Mouse (Mus musculus) cortical plate, adult 2 months (tissue): ENCODE measurements around the gene Hsd11b1. TPM values are rescaled to one million over a fixed set of nuclear protein-coding genes. Genes with fewer than 3 reads are reported as not detected.
A peak's percentile ranks its signal among the peaks of the same experiment; 100 is the strongest.

ENCODE experiments used
- H3K27ac ChIP-seq: fragments of 200-500 bp; 2 replicates; pipeline ENCODE4 v1.5.1; 2012; ENCODE audit warnings: low read length, control low read depth, inconsistent platforms; ENCODE audit not compliant: insufficient read depth
- H3K4me1 ChIP-seq: fragments of 200-500 bp; 2 replicates; pipeline ENCODE4 v1.6.1; 2011; ENCODE audit warnings: low read length; ENCODE audit not compliant: control insufficient read depth, insufficient read depth
- H3K4me3 ChIP-seq: fragments of 200-500 bp; 2 replicates; pipeline ENCODE4 v1.5.1; 2011; ENCODE audit warnings: mild to moderate bottlenecking, low read length, control low read depth; ENCODE audit not compliant: insufficient read depth
- CTCF ChIP-seq: fragments of 200-500 bp; IDR thresholded peaks from 2 replicates; pipeline ENCODE4 v1.5.1; 2011; ENCODE audit warnings: mild to moderate bottlenecking, control low read depth, low read length; ENCODE audit not compliant: insufficient read depth; ENCODE audit errors: extremely low read depth
- POLR2A ChIP-seq: fragments of 200-500 bp; IDR thresholded peaks from 2 replicates; pipeline ENCODE4 v1.6.1; 2011; ENCODE audit warnings: mild to moderate bottlenecking, low read length, control low read depth; ENCODE audit not compliant: insufficient read depth; ENCODE audit errors: extremely low read depth
- polyA plus RNA-seq: library from polyadenylated mRNA; depleted of rRNA; stranded (reverse); fragments of >200 nt; gene quantifications from 2 replicates; pipeline ENCODE4 v1.2.3, GENCODE M21; 2012

Hsd11b1 gene
- polyA plus RNA-seq, 1 experiment: 39.5 TPM

DNA sequence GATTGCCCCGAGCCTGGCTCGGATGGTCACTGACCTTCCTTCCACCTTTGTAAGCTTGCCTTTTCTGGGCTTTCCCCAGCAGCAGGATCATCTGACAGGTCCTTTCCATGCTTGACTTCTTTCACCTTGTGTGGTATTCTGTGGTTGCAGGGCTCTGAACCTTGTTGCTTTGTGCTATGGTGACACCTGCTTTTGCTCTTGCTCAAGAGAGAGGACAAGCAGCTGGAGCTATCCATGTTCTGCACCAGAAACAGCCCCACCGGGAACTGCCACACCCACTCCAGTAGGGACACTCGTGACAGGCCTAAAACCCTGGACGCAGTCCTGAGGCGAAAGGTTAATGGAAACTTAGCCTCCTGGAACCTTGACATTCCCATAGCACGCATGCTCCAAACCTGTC lies 12.5 kb downstream of the Hsd11b1 start:
- no peak overlapping the region for H3K4me3 ChIP-seq
- H3K27ac ChIP-seq: no peak overlapping the region
- no peak for TF ChIP-seq CTCF
- TF ChIP-seq POLR2A: no peak
- peaks cover 1% of the 10 kb centered on the region; the same call in 1 of the 2 replicates for H3K4me1 ChIP-seq

DNA sequence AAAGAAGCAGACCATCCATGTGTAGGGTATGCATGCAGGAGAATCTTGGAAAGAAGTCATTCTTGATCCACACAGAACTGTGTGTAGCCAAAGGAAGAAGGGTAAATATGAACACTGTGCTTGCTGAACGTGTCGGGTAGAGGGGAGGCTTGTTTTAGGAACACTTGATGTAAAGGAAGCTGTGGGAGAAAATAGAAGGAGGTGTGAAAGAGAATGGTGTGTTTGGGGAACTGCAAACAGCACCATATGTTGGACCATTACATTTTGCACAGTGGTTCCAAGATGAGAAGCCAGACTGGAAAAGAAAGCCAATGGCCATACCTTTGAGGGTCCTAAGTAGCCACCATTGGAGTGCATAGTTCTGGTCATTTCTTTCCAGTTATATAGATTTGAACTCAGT lies 13.8 kb downstream of the Hsd11b1 start:
- H3K4me1 ChIP-seq: no peaks in the 10 kb centered on the region; the same call in 1 of the 2 replicates
- TF ChIP-seq POLR2A: no peak

DNA sequence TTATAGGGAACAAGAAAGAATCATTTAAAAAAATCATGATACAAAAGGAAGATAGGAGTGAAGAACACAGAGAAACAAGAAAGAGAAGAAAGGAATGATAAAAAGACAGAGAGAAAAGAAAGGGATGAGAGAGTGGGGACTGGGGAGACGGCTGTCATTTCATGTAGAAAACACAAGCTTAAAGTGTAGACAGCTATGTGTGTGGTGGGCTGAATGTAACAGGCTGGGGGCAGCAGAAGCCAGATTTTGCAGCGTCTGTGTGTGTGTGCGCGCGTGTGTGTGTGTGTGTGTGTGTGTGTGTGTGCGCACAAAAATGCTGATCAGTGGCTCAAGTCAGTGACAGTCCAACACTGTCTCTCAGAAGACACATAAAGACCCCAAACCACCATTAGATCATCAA lies 19.6 kb downstream of the Hsd11b1 start:
- Histone ChIP-seq H3K27ac (no peak overlapping the region), H3K4me3 (no peak overlapping the region), H3K4me1 (peaks cover 6% of the 10 kb centered on the region; the same call in 1 of the 2 replicates)
- no peak for TF ChIP-seq POLR2A
- TF ChIP-seq CTCF: no peak

More for the DNA sequence above, 13.8 kb downstream of the Hsd11b1 start:
- Histone ChIP-seq H3K27ac (no peak overlapping the region), H3K4me3 (no peak overlapping the region)

DNA sequence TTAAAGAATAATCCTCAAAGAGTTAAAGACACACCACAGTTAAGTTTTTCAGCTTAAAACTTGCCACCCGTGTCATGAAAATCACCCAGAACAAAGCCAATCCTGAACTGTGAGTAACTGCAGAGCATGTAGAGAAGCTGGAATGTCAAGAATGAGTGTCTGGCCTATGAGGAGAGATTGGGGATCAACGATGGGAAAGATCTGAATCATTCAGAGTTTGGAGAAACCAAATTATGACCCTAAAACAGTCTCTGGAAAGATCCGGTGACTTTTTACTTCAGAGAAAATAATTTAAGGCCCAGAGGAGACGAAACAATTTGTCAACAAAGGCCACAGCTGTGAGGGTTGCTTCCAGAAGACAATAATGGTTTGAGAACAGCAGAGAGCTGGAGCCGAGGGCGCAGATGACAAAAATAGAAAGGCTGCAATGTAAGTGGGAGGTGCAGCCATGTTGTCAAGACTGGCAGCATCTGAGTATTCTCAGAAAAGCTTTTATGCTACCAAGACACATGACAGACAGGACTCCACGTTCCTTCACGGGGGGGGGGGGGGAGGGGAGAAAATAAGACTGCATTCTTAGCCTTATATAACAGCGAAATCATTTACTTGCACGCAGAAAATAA lies 20.2 kb downstream of the Hsd11b1 start:
- H3K4me1 ChIP-seq: peaks cover 6% of the 10 kb centered on the region; the same call in 1 of the 2 replicates
- H3K4me3 ChIP-seq: no peak overlapping the region
- H3K27ac ChIP-seq: 0 out of 2 replicates have a peak overlapping the region, but pooled peaks have one; percentile 25
- no peak for TF ChIP-seq CTCF
- no peak for TF ChIP-seq POLR2A

DNA sequence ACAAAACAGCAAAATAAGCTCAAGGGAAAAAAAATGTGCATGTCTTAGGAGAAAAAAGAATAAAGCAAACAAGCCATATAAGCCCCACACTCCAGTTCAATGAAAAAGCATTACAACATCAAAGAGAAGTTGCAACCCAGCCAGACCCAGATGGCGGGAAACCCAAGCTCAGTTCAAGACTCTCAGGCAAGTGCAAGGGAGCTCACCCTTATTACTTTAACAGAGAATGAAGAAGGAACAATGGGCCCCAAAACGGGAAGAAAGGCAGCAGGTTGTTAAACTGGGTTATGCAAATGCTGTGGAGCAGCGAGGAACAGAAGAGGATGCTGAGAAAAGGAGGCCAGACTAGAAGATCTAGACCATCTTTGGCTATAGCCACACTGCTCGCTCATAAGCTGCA lies 21.0 kb downstream of the Hsd11b1 start:
- H3K4me1 ChIP-seq: peaks cover 6% of the 10 kb centered on the region; the same call in 1 of the 2 replicates
- H3K27ac ChIP-seq: no peak overlapping the region
- H3K4me3 ChIP-seq: no peak overlapping the region
- TF ChIP-seq CTCF: no peak
- no peak for TF ChIP-seq POLR2A

DNA sequence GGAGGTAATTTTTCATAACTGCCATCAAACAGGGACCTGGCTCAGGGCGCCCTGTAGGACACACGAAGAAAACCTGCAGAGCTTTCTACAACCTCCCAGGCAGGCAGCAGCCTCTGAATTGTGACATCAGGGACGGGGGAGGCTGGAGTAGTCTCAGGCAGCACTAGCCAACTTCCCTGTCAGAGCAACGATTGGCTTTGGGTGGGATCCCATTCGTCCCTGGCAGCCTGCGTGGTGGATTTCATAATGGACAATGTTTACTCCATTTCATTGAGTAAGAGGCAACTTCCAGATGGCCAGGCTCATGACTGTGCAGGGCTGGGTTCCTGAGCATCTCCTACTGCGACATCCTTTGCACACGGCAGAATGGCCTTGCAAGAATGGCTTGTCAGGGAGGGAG lies 21.6 kb downstream of the Hsd11b1 start:
- H3K27ac ChIP-seq: no peak overlapping the region
- TF ChIP-seq CTCF (no peak), POLR2A (no peak)
- H3K4me3 ChIP-seq: no peak overlapping the region
- peaks cover 6% of the 10 kb centered on the region; the same call in 1 of the 2 replicates for H3K4me1 ChIP-seq

DNA sequence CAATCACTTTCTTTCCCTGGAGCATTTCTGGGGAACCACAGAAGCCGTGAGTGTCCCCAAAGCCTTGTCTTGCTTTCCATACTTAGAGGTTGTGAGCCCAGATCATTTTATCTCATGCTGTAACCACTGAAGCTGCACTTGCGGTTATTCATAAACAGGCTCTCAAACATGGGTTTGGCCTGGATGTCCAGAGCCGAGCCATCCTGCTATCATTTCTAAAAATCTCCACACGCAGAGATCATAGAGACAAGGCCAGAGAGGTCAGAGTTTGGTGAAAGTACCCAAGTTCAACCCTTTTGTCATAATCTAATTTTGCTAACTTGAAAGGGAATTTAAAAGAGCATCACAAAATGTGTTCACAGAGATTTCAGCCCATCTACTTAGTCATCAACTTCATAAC lies 22.4 kb downstream of the Hsd11b1 start:
- TF ChIP-seq POLR2A: no peak
- no peak for TF ChIP-seq CTCF
- no peak overlapping the region for H3K27ac ChIP-seq

DNA sequence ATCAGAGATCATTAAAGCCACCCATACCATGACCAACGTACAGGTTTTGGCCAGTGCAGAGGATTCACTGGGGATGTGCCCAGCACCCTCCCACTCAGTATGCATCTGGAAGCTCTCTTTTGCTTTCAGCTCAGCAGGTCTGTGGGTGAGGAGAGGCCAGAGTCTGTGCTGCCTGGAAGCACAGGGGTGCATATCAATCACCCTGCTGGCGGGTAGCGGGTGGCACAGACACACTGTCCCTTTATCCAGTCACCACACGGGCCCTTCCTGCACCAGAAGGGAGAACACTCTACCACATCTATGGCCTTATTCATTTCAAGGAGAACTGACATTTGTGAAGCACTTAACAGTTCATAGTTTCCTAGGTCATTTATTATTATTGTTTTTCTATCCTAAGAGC lies 25.4 kb downstream of the Hsd11b1 start:
- H3K27ac ChIP-seq: no peak overlapping the region
- peaks cover 3% of the 10 kb centered on the region; the same call in 1 of the 2 replicates for H3K4me1 ChIP-seq
- no peak overlapping the region for H3K4me3 ChIP-seq
- TF ChIP-seq POLR2A: no peak
- no peak for TF ChIP-seq CTCF

More for the DNA sequence above, 22.4 kb downstream of the Hsd11b1 start:
- Histone ChIP-seq H3K4me1 (peaks cover 6% of the 10 kb centered on the region; the same call in 1 of the 2 replicates), H3K4me3 (no peak overlapping the region)

DNA sequence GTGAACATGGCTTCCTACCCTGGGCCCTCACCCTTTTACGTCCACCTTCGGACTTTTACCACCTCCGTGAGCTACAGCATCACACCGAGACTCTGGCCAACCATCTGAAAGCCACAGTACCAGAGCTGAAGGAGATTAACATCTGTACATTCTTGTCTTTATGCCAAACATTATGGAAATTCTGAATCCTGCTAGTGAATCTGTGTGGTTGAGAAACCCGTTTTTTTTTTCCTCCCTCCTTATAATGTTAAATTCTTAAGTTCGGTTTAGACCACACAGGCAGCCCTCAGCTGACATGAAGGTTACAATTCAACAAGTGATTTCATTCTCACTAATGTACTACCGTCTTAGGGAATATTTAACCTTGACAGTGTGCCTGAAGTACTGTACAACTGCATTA lies 28.9 kb downstream of the Hsd11b1 start:
- no peaks in the 10 kb centered on the region for H3K4me1 ChIP-seq
- TF ChIP-seq POLR2A (no peak), CTCF (no peak)
- no peak overlapping the region for H3K4me3 ChIP-seq
- no peak overlapping the region for H3K27ac ChIP-seq

DNA sequence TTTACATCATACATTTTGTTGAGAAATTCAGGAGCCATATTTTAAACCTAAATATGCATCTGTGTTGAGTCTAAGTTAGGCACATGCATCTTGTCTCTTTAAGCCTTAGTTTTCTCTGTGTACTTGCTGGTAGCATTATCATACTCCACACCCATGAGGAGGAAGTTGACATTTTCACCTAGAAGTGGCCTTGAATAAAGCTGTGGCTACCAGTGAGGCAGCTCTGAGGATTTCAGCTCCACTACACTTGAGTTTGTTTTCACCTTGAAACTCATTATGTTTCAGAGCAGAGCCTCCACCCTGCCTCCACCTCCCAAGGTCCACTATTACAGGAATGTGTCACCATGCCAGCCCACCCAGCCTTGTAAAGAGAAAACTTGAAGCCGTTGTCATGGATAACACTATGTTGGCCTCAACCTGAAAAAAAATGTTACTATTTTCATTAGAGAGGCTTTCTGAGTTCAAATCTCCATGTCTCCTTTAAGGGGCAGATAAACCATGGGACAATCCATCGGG lies 29.7 kb downstream of the Hsd11b1 start:
- no peaks in the 10 kb centered on the region for H3K4me1 ChIP-seq
- TF ChIP-seq POLR2A (no peak), CTCF (no peak)
- no peak overlapping the region for H3K27ac ChIP-seq
- no peak overlapping the region for H3K4me3 ChIP-seq

DNA sequence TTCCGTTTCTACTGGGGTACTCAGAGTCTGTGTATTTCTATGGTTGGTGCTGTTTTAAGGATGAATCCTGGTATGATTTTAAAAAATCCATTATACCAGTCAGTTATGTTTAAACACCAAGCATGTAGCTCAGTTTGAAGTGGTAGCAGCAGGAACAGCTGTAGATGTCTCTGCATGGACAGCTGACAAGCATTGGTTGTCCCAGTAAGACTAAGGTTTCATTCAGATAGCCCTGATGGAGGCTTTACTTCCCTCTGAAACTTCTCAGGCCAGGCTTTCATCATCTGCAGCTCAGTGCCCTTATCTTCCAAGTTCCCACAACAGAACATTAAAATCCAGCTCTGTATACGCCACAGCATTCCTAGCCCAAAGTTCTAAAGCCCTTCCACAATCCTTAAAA lies 31.1 kb downstream of the Hsd11b1 start:
- TF ChIP-seq POLR2A: no peak
- Histone ChIP-seq H3K4me1 (no peaks in the 10 kb centered on the region), H3K4me3 (no peak overlapping the region), H3K27ac (no peak overlapping the region)

DNA sequence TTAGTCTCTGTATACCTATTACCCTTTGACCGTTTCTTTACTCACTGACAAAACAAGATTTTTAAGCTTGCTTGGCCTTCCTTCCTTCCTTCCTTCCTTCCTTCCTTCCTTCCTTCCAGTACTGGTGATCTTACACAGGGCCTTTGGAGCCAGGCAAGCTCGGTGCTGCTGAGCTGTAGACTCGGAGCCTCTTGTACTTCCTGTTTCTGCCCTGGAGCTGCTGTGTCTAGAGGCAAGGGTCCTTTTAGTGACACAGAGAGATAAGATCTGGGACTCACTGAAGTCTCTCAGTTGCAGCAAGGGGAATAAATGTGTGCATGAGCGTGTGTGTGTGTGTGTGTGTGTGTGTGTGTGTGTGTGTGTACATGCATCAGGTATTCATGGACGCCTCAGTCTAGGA lies 32.9 kb downstream of the Hsd11b1 start:
- no peak overlapping the region for H3K4me3 ChIP-seq
- TF ChIP-seq POLR2A: no peak
- no peak for TF ChIP-seq CTCF
- H3K27ac ChIP-seq: no peak overlapping the region

More for the DNA sequence above, 32.9 kb downstream of the Hsd11b1 start:
- H3K4me1 ChIP-seq: peaks cover 5% of the 10 kb centered on the region
